Mouse (Mus musculus) left cerebral cortex, adult 9 months (tissue): Measurements from ENCODE around the gene Aym1.
A peak's percentile ranks its signal among the peaks of the same experiment; 100 is the strongest.
"Not testable (repeated sequence)": the region's sequence is repeated elsewhere in the genome, so short reads cannot be mapped to it uniquely, and the experiment has no call there.

Experiments
- DNase-seq, 2 experiments: peaks; one replicate each; pipeline ENCODE4 v3.0.0; 2022; ENCODE audit warnings: low spot score in 2 of 2

Gene Aym1

GRCm38 (mm10) chr5:113352636-113353035, 4.5 kb upstream of the Aym1 start:
- DNase-seq = no peak

GRCm38 (mm10) chr5:113354311-113354710, 2.8 kb upstream of the Aym1 start:
- DNase-seq = peak; percentile 67 to 75

- no peak for DNase-seq
These were observed 562 bp downstream of the Aym1 start for GRCm38 (mm10) chr5:113357656-113358055.

- no peak for DNase-seq
These were observed 1.7 kb downstream of the Aym1 start for GRCm38 (mm10) chr5:113358833-113359232.

- no peak for DNase-seq
These were observed 4.2 kb downstream of the Aym1 start for GRCm38 (mm10) chr5:113361283-113361682.

GRCm38 (mm10) chr5:113362258-113362996, 5.3 kb downstream of the Aym1 start:
- no peak for DNase-seq

GRCm38 (mm10) chr5:113363177-113363576, 6.1 kb downstream of the Aym1 start:
- DNase-seq = no peak

GRCm38 (mm10) chr5:113365921-113366320, 8.8 kb downstream of the Aym1 start:
- peak in 1 of 2 experiments; percentile 91 for DNase-seq

GRCm38 (mm10) chr5:113367726-113368125, 10.6 kb downstream of the Aym1 start:
- DNase-seq = not testable (repeated sequence)

- DNase-seq = no peak
These were observed 12.3 kb downstream of the Aym1 start for GRCm38 (mm10) chr5:113369262-113369868.

- DNase-seq = no peak
These were observed 15.4 kb downstream of the Aym1 start for GRCm38 (mm10) chr5:113372449-113372848.

- peak in 1 of 2 experiments; percentile 82 for DNase-seq
These were observed 16.2 kb downstream of the Aym1 start for GRCm38 (mm10) chr5:113372995-113373950.

- DNase-seq = no peak
These were observed 17.2 kb downstream of the Aym1 start for GRCm38 (mm10) chr5:113374290-113374689.

- peak in 1 of 2 experiments; percentile 76 for DNase-seq
These were observed 18.7 kb downstream of the Aym1 start for GRCm38 (mm10) chr5:113375783-113376182.

- DNase-seq = no peak
These were observed 19.2 kb downstream of the Aym1 start for GRCm38 (mm10) chr5:113376292-113376691.

GRCm38 (mm10) chr5:113379416-113379815, 22.3 kb downstream of the Aym1 start:
- DNase-seq = no peak

GRCm38 (mm10) chr5:113380553-113380952, 23.5 kb downstream of the Aym1 start:
- DNase-seq = no peak

- DNase-seq = no peak
These were observed 25.5 kb downstream of the Aym1 start for GRCm38 (mm10) chr5:113382580-113382979.

GRCm38 (mm10) chr5:113393766-113394165, 36.7 kb downstream of the Aym1 start:
- DNase-seq = peak in 1 of 2 experiments; percentile 35

GRCm38 (mm10) chr5:113396286-113396934, 39.3 kb downstream of the Aym1 start:
- no peak for DNase-seq

- no peak for DNase-seq
These were observed 40.6 kb downstream of the Aym1 start for GRCm38 (mm10) chr5:113397443-113398317.
